In the genomic region with DNA sequence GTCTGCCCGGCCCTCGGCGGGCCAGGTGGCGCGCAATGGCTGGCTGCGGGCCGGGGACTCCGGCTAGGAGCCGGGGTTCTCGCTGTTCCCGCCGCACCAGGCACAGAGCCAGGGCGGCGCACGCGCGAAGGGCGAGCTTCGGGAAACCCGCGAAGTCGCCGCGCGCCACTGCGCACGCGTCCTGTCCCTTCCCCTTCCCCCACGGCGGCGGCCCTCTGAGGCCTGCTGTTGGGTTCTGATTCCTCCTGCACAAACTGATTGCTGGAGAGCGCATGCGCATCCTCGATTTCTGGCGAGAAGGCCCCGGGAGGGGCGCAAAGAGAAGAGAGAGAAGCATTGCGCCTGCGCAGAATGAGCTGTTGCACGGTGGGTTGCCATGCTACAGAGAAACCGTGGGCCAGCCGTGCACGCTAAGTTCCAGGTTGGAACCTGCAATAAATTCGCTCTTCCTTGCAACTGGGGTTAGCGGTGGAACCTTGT, we compare ENCODE assay signal across 7 mouse cellular contexts. TPM values are rescaled to one million over a fixed set of nuclear protein-coding genes. Genes with fewer than 3 reads are reported as not detected.
DNase-seq lines count a peak whose midpoint lies in the region; ATAC-seq and TF ChIP-seq lines count a peak whose summit lies in the region.

No protein-coding gene starts in this region.

- peak overlapping the region; percentile 72 for H3K9ac ChIP-seq in embryonic facial prominence, embryonic 14.5 days (ENCODE audit: low read depth, low read length)
- peak overlapping the region; percentile 70 for H3K9ac ChIP-seq in heart, adult 2 months (ENCODE audit: low read depth, low read length)
- H3K9ac ChIP-seq in limb, embryonic 13.5 days: peak overlapping the region; percentile 80
- H3K9ac ChIP-seq in midbrain, embryonic 16.5 days (ENCODE audit: low read depth, low read length): peak overlapping the region; percentile 75

- no peaks in the 10 kb centered on the region for H3K27me3 ChIP-seq in embryonic facial prominence, embryonic 14.5 days (replicated peaks; ENCODE audit: control insufficient read depth, insufficient read depth, low read length)
- no peaks in the 10 kb centered on the region for H3K27me3 ChIP-seq in heart, adult 2 months (ENCODE audit: control insufficient read depth, insufficient read depth, low read length)
- no peaks in the 10 kb centered on the region for H3K27me3 ChIP-seq in limb, embryonic 13.5 days
- no peaks in the 10 kb centered on the region for H3K27me3 ChIP-seq in midbrain, embryonic 16.5 days (ENCODE audit: control insufficient read depth, insufficient read depth, low read depth, low read length)

- DNase-seq in adrenal gland, postnatal 4 days (ENCODE audit: low spot score in 2 of 2): peak; percentile 98 to 99
- DNase-seq in embryonic facial prominence, embryonic 14.5 days (ENCODE audit: low spot score): peak; percentile 100
- peak; percentile 98 to 99 for DNase-seq in heart, adult 2 months
- DNase-seq in kidney, adult 8-10 months: peak; percentile 98 to 99
- DNase-seq in spleen, postnatal 14 days (ENCODE audit: low spot score in 2 of 2): peak; percentile 93 to 94

- ATAC-seq in embryonic facial prominence, embryonic 14.5 days (ENCODE audit: low read depth): peak; percentile 92
- peak; percentile 88 for ATAC-seq in limb, embryonic 13.5 days (ENCODE audit: low FRiP score, low read depth)
- peak; percentile 91 for ATAC-seq in midbrain, embryonic 16.5 days

- TF ChIP-seq EP300 in heart, adult 2 months (IDR thresholded peaks at IDR 0.05; ENCODE audit: insufficient read depth, low read depth, low read length): peak; percentile 76; the same call in 1 of the 2 replicates

- WGBS in embryonic facial prominence, embryonic 14.5 days: under 1% methylated on average over 30 of the region's 45 CpGs
- WGBS in heart, adult 2 months: under 1% methylated on average over 45 of the region's 45 CpGs
- WGBS in limb, embryonic 13.5 days: under 1% methylated on average over 45 of the region's 45 CpGs
- WGBS in midbrain, embryonic 16.5 days: under 1% methylated on average over 43 of the region's 45 CpGs

- H3K36me3 ChIP-seq in embryonic facial prominence, embryonic 14.5 days (ENCODE audit: control insufficient read depth, insufficient read depth, low read length): peaks cover 15% of the 10 kb centered on the region
- H3K36me3 ChIP-seq in heart, adult 2 months (ENCODE audit: control insufficient read depth, insufficient read depth, low read length): no peaks in the 10 kb centered on the region
- H3K36me3 ChIP-seq in limb, embryonic 13.5 days: peaks cover 24% of the 10 kb centered on the region
- H3K36me3 ChIP-seq in midbrain, embryonic 16.5 days (ENCODE audit: control insufficient read depth, insufficient read depth, low read length): no peaks in the 10 kb centered on the region; the same call in 1 of the 2 replicates

- no peak for TF ChIP-seq POLR2A in heart, adult 2 months (IDR thresholded peaks at IDR 0.05; ENCODE audit: insufficient read depth, low read depth, low read length)

- H3K4me1 ChIP-seq in embryonic facial prominence, embryonic 14.5 days (ENCODE audit: control insufficient read depth, insufficient read depth, low read length): peaks cover 24% of the 10 kb centered on the region
- peaks cover 6% of the 10 kb centered on the region for H3K4me1 ChIP-seq in heart, adult 2 months (ENCODE audit: control insufficient read depth, insufficient read depth, low read length)
- H3K4me1 ChIP-seq in limb, embryonic 13.5 days: peaks cover 47% of the 10 kb centered on the region
- H3K4me1 ChIP-seq in midbrain, embryonic 16.5 days (ENCODE audit: control insufficient read depth, insufficient read depth, low read length): peaks cover 32% of the 10 kb centered on the region

- intact Hi-C loops in heart, adult 2 months (cut with DNase I): loop anchor here (5.0 kb wide), 3 partner anchors 94 to 309 kb away; a partner anchor contains a TSS

- no peaks in the 10 kb centered on the region for H3K9me3 ChIP-seq in embryonic facial prominence, embryonic 14.5 days (ENCODE audit: control insufficient read depth, low read length)
- H3K9me3 ChIP-seq in limb, embryonic 13.5 days: no peaks in the 10 kb centered on the region
- H3K9me3 ChIP-seq in midbrain, embryonic 16.5 days (replicated peaks; ENCODE audit: control insufficient read depth, low read length, poor library complexity, severe bottlenecking): no peaks in the 10 kb centered on the region

- 0 out of 2 replicates have a peak, but pooled peaks have one; percentile 1 for TF ChIP-seq CTCF in heart, adult 2 months (IDR thresholded peaks at IDR 0.05)

- peak overlapping the region; percentile 97 for H3K4me2 ChIP-seq in embryonic facial prominence, embryonic 14.5 days (ENCODE audit: low read depth, low read length)
- H3K4me2 ChIP-seq in limb, embryonic 13.5 days (replicated peaks): peak overlapping the region; percentile 99
- H3K4me2 ChIP-seq in midbrain, embryonic 16.5 days (ENCODE audit: low read length): peak overlapping the region; percentile 100

- peak overlapping the region; percentile 87 for H3K27ac ChIP-seq in embryonic facial prominence, embryonic 14.5 days (replicated peaks; ENCODE audit: low read depth, low read length)
- H3K27ac ChIP-seq in heart, adult 2 months: peak overlapping the region; percentile 98
- H3K27ac ChIP-seq in limb, embryonic 13.5 days: peak overlapping the region; percentile 90
- H3K27ac ChIP-seq in midbrain, embryonic 16.5 days (ENCODE audit: low read length): peak overlapping the region; percentile 89

- H3K4me3 ChIP-seq in embryonic facial prominence, embryonic 14.5 days (ENCODE audit: low read depth, low read length): peak overlapping the region; percentile 68
- peak overlapping the region; percentile 77 for H3K4me3 ChIP-seq in heart, adult 2 months
- peak overlapping the region; percentile 61 for H3K4me3 ChIP-seq in limb, embryonic 13.5 days
- peak overlapping the region; percentile 67 for H3K4me3 ChIP-seq in midbrain, embryonic 16.5 days (ENCODE audit: low read depth, low read length)

- no peaks in the 10 kb centered on the region; the same call in 1 of the 2 replicates for H3K79me2 ChIP-seq in heart, adult 2 months (replicated peaks; ENCODE audit: control insufficient read depth, insufficient read depth, low read length)

RNA-seq across cellular contexts. Expression of a gene that starts 0.6 kb away (rescaled TPM):
- total RNA-seq in adrenal gland, postnatal 4 days (2021): 1 to 10 TPM; 1.6 to 2.3 TPM
- polyA plus RNA-seq in embryonic facial prominence, embryonic 14.5 days (2014; fragmentation: Nextera tagmentation; extraction: Ambion mirVana): 3.6 and 3.8 TPM in 2 replicates
- total RNA-seq in heart, adult 2 months (2021): 10 to 100 TPM; 13.3 to 16.8 TPM
- polyA plus RNA-seq in heart, adult 2 months (2012; rRNA removed): 11.5 and 14.2 TPM in 2 replicates
- 4.2 and 6.6 TPM in 2 replicates for polyA plus RNA-seq in limb, embryonic 13.5 days (2015; fragmentation: Nextera tagmentation; extraction: Ambion mirVana)
- 12.0 and 12.3 TPM in 2 replicates for polyA plus RNA-seq in midbrain, embryonic 16.5 days (2015; fragmentation: Nextera tagmentation; extraction: Ambion mirVana)

RNA-seq across cellular contexts. Expression of a gene that starts 0.7 kb away (rescaled TPM):
- 100 to 1,000 TPM; 133 to 137 TPM for total RNA-seq in adrenal gland, postnatal 4 days (2021)
- 185 and 201 TPM in 2 replicates for polyA plus RNA-seq in embryonic facial prominence, embryonic 14.5 days (2014; fragmentation: Nextera tagmentation; extraction: Ambion mirVana)
- 100 to 1,000 TPM; 417 to 492 TPM for total RNA-seq in heart, adult 2 months (2021)
- 443 and 488 TPM in 2 replicates for polyA plus RNA-seq in heart, adult 2 months (2012; rRNA removed)
- 173 and 181 TPM in 2 replicates for polyA plus RNA-seq in limb, embryonic 13.5 days (2015; fragmentation: Nextera tagmentation; extraction: Ambion mirVana)
- 172 TPM in 2 replicates for polyA plus RNA-seq in midbrain, embryonic 16.5 days (2015; fragmentation: Nextera tagmentation; extraction: Ambion mirVana)

RNA-seq across cellular contexts. Expression of a gene that starts 1.1 kb away (rescaled TPM):
- under 1 TPM; 0.73 to 0.76 TPM for total RNA-seq in adrenal gland, postnatal 4 days (2021)
- polyA plus RNA-seq in embryonic facial prominence, embryonic 14.5 days (2014; fragmentation: Nextera tagmentation; extraction: Ambion mirVana): 2.5 and 3.1 TPM in 2 replicates
- under 1 TPM; 0.16 to 0.23 TPM for total RNA-seq in heart, adult 2 months (2021)
- polyA plus RNA-seq in heart, adult 2 months (2012; rRNA removed): 0.23 and 0.49 TPM in 2 replicates
- polyA plus RNA-seq in limb, embryonic 13.5 days (2015; fragmentation: Nextera tagmentation; extraction: Ambion mirVana): 4.3 TPM in 2 replicates
- polyA plus RNA-seq in midbrain, embryonic 16.5 days (2015; fragmentation: Nextera tagmentation; extraction: Ambion mirVana): 3.0 and 3.5 TPM in 2 replicates

RNA-seq across cellular contexts. Expression of a gene that starts 15.6 kb away (rescaled TPM):
- total RNA-seq in adrenal gland, postnatal 4 days (2021): 1 to 10 TPM in 1 of 2 experiments, under 1 TPM in 1; 0.50 to 1.4 TPM
- polyA plus RNA-seq in embryonic facial prominence, embryonic 14.5 days (2014; fragmentation: Nextera tagmentation; extraction: Ambion mirVana): 1.1 and 1.3 TPM in 2 replicates
- total RNA-seq in heart, adult 2 months (2021): 1 to 10 TPM; 1.5 to 1.9 TPM
- 11.2 and 16.8 TPM in 2 replicates for polyA plus RNA-seq in heart, adult 2 months (2012; rRNA removed)
- polyA plus RNA-seq in limb, embryonic 13.5 days (2015; fragmentation: Nextera tagmentation; extraction: Ambion mirVana): 1.2 and 1.6 TPM in 2 replicates
- polyA plus RNA-seq in midbrain, embryonic 16.5 days (2015; fragmentation: Nextera tagmentation; extraction: Ambion mirVana): 6.3 and 6.6 TPM in 2 replicates

Comparison
In these comparisons a context has a peak if more than half of its experiments do, and no peak if none do; other contexts are left out.
1. Peak in every context shown above with its lines: DNase-seq, ATAC-seq, H3K4me3 ChIP-seq and H3K27ac ChIP-seq.